Mouse (Mus musculus): Measurements from ENCODE around the gene Dus3l. TPM values are rescaled to one million over a fixed set of nuclear protein-coding genes. Genes with fewer than 3 reads are reported as not detected.

Dus3l gene
- total RNA-seq, 2 experiments from 2014 or later, result 27.6 to 34.5 TPM

DNA sequence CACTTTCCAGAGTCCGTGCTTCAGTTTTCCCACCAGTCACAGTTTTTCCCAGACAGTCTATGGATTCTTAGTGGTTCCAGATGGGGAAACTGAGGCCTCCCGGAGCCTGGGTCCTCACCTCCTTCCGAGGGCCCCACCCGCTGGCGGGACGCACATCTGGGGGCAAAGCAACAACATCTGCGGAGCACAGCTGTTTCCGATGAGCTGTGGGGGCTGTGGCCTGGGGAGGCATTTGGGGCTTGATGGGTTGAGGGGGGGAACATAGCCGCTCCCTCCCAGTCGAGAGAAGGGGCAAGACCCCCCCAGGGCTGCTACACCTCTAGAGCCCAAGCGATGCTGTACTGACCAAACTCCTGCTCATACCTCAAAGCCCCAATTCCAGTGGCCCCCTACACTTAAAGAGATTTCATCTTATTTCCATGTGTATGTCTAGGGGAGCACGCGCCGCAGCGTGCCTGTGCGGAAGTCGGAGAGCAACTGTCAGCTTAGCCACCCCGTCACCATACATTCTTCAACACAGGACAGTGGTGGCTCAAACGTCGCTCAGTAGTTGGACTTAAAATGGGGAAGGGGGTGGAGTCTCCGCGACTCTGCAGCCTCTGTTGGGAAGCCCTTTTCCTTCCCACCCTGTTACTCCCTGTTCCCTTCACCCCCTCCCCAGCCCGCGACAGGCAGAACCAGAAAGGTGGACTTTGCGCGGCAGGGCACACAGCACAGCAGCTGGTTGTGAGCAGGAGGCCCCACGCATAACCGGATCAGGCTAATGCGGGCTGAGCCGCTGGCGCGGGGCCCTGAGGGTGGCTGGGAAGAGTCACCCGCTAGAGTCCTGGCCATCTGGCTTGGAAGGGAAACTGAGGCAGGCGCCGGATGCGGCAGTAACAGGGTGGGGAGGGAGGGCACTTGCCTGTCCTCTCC, 10.0 kb upstream of the Dus3l start:
- no peak for DNase-seq

DNA sequence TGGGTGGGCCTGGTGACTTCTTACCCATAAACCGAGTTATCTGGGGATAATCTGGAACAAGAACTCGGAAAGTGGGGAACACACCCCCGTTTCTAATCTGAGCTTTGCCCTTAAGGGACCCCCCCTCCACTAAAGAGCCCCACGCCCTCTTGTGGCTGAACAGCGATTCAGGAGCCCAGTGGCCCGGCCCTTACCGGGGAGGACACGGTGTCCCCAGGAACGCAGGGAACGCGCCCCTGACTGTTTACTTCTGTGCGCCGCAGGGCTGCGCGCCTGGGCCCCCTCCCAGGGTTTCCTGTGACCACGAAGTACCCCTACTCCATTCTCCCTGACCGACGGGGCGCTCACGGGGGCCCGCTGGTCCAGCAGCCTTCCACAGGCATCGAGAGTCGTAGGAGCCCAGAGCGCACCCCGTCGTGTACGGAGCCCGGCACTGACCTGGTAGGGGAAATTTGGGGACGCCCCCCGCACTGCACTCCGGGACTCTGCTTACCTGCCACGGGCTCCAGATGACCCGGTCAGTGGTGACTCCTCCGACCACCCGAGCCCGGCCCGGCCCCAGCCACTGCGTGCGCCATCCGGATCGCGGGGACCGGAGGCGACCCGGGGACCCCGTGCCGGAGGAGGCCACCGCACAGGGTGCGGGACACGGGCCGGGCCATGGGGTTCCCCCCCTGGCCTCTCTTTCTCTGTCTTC, 7.7 kb upstream of the Dus3l start:
- DNase-seq, result peak; percentile 64

DNA sequence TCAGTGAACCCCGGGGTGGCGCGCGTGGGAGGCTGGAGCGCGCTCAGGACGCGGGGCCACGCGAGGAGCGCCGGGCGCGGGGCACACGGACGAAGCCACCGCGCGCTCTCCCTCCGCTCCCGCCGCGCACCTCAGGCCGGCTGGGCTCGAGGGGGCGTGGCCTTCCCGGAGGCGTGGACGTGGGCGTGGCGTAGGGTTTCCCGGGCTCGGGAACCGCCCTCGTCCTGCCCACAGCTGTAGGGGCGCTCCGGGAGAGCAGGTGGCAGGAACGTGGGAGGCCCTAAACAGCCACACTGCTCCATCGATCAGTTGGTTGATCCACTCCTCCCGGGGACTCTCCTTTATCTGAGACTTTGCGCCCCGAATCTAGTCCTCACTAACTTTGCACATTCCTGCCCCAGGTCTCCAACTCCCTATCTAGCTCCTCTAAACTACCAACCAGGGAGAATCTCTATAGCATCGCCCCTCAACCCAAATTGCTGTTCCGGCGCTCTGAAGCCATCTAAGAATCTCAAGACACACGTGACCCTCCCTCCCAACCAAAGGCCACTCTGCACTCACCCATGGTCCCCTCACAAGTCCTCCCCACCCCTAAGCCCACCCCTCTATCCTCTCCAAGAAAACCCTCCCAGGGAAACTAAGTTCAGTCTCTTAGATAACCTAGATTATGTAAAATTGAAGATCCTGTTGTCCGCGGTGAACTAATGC, 7.0 kb upstream of the Dus3l start, which contains the start of gene Nrtn:
TSS of gene Nrtn (minus strand) at position 115 of the 708 bp plus-strand sequence.
- DNase-seq, result peak; percentile 97

DNA sequence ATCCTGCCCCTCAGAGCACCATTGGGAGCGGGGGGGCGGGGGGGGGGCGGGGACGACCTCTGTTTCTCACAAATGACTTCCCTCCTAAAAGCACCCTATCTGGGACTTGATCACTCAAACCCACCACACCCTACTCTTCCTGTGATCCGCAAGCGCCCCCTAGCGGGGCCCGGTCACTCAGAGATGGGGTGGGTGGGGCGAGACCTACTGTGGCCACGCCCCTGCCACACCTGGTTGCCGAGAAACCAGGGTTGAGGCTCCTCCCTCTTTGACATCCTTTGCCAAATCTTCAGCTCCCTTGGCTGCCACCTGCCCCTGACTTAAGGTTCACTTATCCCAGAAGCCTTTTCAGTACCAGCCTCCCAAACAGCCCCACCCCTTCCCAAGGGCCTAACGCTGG, 6.4 kb upstream of the Dus3l start:
- peak; percentile 85 for DNase-seq

DNA sequence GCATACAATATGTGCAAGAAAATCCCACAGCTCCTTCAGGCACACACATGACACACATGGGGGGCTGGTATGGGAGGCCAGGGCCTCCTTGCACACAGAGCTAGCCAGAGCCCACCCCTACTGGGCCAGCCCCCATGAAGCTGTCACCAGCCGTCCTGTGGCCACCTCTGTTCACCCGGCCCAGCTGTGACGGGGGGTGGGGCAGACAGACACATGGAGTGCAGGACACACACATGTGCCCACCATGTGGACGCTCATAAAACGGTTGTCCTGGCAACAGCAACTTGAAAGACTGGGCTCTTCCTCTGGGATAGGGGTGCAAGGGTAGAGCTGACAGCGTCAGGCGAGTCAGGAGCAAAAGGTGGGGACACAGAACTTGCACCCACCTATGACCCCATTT, 5.3 kb upstream of the Dus3l start:
- DNase-seq, result no peak

DNA sequence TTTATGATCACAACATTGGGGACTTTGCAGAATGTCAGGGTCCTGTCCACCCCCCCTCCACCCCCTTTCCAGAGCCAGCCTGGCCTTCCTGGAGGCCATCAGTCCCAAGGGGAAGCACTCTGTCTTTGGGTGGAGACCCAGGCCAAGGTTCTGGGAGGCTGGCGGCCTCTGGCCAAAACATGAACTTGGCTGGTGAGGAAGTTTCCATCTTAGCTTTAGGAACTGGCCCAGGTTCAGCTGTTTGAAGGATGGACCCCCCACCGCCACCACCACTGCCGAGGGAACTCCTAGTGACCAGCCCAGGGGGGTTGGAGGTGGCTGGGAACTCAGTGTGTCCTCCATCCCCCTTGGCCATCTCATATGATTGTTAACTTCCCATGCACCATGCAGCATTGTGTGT, 3.5 kb upstream of the Dus3l start:
- no peak for DNase-seq

DNA sequence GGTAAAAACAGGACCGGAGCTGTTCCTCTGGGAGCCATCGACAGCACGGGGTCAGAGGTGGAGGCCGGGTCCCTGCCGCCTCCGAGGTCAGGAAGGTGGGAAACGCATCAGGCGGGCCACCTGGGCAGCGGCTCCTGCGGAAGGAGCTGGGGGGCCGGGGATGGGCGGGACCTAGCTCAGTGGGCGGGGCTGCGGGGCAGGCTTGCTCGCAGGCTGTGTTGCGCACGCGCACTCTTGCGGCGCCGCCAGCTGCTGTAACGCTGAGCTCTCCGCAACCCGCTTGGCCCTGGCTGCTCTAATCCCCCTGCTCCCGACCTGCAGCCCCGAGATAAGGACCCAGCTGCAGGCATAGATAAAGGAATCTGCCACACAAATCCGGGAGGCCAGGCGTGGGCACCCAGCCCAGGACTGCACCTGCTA, 2.6 kb upstream of the Dus3l start:
- DNase-seq, result peak; percentile 94

DNA sequence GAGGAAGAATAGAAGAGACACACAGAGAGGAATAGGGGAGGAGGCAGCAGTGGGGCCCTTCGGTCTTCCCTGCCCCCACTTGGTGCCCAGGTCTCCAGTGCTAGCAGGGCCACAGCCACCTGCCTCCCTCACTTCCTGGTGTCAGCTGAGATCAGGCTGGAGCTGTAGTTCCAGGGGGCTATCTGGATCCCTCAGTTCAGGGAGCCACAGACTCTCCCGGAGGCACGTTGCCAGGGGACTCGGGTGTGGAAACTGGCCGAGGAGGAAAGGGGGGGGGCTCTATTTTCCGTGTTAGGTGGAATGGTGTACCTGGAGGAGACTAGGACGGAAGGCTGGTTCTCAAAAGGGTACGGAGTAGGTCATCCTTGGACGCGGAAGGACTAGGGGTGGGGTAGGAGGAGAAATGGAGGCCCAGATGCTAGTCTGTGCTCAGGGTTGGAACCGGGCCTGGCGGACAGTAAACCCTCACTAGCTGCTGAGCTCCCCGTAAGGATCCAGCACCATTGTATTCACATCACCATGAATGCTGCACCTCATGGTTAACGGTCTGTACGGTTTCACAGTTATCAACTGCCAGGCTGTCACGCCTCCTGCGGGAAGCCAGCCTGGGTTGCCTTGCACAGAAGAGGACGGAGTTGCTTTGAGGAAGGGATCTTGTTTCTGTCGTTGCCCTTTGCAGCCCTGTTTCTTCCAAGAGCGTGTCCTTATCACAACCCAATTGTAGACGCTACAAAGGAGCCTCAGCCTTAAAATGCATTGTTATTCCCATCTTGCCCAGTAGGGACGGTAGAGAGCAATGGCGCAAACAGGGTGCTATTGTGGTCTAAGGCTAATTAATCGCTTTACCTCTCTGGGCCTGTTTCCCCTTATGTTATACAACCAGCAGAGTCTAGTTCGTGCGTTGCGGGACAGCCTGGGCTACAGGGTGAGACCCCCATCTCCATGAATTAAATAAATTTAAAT, 1.5 kb upstream of the Dus3l start:
- peak; percentile 71 for DNase-seq

DNA sequence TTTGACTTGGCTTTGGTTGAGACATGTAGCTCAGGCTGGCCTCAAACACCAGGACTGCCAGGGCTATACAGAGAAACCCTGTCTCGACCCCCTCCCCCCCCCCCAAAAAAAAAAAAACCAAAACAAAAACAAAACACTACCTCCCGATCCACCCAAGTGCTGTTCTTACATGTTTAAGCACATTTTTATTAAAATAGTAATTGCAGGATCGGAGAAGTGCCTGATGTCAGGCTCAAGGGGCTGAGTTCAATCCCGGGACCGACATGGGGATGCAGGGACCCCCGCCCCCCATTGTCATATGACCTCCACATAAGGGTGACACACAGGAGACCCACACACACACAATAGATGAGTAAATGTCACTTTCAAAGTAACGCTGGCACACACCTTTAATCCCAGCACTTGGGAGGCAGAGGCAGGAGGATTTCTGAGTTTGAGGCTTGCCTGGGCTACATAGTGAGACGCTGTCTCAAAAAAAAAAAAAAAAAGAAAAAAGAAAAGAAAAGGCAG, 761 bp upstream of the Dus3l start:
- no peak for DNase-seq

DNA sequence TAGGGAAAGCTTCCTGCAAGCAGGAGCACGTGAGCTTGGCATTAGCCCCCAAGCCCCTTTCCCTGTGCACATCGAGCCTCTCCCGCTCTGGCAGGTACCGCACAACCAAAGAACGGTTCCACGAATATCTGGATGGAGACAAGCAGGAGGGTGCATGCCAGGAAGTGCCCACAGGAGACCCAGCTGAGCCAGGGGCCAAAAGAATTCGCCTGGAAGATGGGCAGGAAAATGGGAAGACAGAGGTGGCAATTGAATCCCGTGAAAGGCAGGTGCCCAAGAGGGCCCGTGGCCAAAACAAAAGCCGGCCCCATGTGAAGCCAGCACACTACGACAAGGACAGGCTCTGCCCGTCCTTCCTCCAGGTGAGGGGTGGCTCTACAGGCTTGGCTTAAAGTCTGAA, 874 bp downstream of the Dus3l start:
- no peak for DNase-seq

DNA sequence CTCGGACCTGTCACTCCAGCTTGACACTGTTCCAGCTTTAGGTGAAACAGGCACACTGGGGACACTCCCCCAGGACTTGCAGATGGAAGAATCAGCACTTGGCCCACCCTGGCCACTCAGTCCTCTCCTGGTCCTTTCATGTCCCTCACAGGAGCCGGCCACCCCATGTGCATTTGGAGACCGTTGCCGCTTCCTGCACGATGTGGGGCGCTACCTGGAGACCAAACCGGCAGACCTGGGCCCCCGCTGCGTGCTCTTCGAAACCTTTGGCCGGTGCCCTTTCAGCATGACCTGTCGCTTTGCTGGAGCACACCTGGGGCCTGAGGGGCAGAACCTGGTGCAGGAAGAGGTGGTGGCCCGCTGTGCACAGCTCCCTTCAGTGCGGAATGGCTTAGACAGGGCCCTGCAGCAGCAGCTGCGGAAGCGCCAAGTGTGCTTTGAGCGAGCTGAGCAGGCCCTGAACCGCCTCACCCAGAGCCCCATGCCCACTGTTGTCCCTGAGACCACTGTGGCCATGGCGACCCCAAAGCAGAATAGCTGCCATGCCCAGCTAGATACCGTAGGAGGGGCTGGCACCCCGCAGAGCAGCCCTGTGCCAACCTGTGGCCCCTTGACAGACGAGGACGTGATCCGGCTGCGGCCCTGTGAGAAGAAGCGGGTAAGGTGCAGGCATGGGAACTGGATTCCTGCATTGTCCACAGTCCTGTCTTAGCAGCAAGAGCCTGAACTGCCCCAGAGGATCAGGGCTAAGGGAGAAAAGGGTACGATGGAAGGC, 2.3 kb downstream of the Dus3l start:
- no peak for DNase-seq

DNA sequence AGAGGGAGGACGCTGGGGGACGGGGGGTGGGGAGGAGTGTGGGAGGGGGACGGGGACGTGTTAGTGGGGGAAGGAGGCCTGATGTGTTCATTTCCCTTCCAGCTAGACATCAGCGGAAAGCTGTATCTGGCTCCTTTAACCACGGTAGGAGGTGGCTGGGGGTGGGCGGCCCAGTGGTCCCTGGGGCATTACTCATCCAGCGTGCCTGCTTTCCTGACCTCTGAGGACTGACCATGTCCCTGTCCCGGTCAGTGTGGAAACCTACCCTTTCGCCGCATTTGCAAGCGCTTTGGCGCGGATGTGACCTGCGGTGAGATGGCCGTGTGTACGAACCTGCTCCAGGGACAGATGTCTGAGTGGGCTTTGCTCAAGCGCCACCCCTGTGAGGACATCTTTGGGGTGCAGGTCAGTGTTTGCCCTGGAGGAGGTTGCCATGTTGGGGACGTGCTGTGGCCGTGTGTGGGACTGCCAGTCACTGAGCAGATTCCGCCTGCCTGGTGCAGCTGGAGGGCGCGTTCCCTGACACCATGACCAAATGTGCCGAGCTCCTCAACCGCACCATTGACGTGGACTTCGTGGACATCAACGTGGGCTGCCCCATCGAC, 3.1 kb downstream of the Dus3l start:
- no peak for DNase-seq

DNA sequence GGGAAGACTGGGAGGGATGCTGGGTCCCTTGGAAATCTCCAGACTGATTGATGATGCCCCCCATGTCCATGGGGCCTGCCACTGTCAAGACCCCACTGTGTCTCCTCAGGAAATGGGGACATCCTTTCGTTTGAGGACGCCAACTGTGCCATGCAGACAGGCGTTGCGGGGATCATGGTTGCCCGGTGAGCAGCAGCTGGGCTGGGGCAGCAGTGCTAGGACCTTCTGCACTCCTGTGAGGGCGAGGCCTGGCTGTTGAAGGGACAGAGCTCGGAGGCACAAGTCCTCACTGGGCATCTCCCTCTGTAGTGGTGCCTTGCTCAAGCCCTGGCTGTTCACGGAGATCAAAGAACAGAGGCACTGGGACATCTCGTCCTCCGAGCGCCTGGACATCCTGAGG, 4.4 kb downstream of the Dus3l start:
- no peak for DNase-seq

DNA sequence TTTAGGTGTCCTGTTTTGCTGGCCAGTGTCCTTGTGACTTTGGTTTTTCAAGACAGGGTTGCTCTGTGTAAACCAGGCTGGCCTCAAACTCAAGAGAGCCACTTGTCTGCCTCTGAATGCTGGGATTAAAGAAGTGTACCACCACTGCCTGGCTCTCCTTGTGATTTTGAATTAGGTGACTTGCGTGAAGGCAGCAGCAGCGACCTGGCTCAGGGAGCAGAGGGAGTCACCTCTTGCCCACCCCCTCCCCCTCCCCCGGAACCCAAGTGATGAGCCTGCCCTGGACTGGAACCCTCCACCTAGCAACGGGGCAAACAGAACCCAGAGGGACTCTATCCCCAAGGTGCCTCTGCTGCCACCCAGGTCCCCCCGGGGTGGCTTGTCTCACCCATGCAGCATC, 5.4 kb downstream of the Dus3l start, which contains the start of gene Prr22:
TSS of gene Prr22 (plus strand) at position 301 of the 400 bp plus-strand sequence.
- DNase-seq, result no peak

DNA sequence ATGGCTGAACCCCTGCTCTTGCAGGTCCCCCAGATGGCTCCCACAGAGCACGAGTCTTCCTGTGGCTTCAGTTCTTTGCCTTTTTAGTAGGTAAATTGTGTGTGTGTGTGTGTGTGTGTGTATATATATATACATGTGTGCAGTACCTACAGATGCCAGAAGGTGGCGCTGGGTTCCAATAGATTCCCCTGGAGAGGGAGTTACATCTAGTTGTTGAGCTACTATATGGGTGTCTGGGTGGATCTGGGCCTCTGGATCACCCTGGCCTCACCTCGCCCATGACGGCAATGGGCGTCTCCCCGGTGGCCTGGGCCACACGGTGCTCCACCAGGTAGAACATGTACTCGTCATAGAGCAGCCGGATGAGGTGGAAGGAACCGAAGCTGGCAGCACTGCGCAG, 13.0 kb downstream of the Dus3l start:
- DNase-seq, result no peak

DNA sequence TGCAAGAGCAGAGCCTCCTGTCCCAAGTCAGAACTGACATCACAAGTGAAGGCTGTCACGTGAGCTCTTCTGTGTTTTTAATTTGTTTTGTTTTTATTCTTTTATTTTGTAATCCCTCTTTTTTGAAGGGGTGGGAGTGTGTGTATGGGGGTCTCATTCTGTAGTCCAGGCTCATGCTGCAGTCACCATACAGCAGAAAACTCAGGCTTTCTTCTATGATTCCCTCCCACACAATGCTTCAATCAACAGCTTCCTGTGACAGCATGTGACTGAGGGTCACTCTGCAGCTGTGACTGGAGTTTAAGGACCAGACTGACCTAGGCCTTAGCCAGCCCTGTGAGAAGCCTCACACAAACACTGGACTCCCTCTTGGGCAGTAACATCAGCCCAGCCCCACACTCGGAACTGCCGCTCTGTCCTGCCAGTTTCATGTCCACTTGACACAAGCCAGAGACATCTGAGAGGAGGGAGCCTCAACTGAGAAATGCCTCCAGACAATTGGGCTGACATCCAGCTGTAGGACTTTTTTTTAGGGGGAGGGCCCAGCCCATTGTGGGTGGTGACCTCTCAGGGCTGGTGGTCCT, 14.3 kb downstream of the Dus3l start:
- no peak for DNase-seq

DNA sequence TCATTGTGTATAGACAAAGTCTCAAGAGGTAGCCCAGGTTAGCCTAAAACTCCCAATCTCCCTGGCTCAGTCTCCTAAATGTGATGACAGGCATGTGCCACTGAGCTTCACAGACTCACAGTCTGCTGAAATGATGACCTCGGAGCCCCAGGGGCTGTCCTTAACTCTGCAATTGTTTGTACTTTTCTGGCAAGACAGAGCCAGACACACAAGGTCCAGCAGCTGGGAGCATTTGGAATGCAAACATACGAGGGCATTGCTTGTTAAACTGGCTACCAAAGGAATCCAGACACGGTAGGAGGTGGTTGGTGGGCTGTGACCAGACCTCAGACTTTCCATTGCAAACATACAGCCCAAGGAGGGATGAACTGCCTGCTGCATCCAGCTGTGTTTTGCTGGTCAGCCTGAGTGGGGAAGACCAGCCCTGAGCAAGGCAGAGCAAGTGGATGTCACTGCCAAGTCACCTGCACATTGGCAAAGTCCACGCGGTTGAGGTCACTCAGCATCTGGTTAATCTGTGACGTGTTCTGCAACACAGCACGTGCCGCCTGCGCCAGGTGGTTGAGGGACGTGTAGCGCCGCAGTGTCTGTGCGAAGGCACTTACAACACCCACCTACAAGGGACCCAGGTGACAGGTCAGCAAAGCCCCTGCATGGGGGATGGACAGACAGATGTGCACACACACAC, 15.9 kb downstream of the Dus3l start:
- DNase-seq, result no peak

DNA sequence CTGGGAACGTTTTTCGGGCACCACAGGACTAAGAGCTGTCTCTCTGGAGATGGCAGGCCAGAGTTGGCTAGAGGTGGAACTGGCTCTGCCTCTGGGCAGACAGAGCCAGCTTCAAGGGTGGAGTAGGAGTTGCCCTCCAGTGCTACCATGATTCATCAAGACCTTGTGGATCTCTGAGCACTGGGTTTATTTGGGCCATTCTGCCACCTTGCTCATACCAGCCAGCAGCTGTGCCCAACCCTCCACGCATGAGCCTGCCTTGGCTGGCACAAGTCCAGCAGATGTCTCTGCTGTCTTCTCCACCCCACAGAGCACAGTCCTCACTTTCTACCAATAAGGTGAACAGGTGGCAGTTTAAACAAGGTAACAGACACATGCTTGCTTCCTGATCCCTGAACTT, 24.3 kb downstream of the Dus3l start:
- DNase-seq, result peak; percentile 67

DNA sequence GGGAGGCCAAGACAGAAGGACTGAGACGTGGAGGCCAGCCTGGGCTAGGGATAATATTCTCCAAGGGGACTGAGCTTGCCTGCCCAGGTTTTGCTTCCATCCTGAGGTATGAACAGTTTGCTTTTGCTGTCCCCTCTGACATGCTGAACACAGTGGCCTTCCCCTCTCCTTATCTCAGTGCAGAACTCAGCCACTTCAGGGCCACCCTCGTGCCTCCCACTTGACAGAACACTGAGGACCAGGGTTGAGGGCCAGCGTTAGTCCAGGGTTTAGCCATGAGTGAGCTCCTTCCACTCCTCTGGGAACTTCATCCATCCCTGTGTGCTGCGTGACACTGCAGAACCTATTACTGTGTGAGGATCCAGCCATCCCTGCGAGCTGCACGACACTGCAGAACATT, 24.7 kb downstream of the Dus3l start:
- no peak for DNase-seq
